Mouse (Mus musculus): ENCODE data around the gene Dus4l.
"Not testable (repeated sequence)": the region's sequence is repeated elsewhere in the genome, so short reads cannot be mapped to it uniquely, and the experiment has no call there.

Gene Dus4l

GRCm38 (mm10) chr12:31654197-31654964, at the start of gene Dus4l, which contains the start of gene Cog5:
Gene Dus4l, minus strand, starts transcription at chr12:31654826.
Gene Cog5, plus strand, starts transcription at chr12:31654869.
- DNase-seq (ENCODE audit: low spot score in 2 of 2), result peak; percentile 96 to 97

GRCm38 (mm10) chr12:31703904-31704303, 49.3 kb upstream of the Dus4l start:
- DNase-seq (ENCODE audit: low spot score in 2 of 2), result no peak

- no peak for DNase-seq (ENCODE audit: low spot score in 2 of 2)
Measured at GRCm38 (mm10) chr12:31701411-31701810, 46.8 kb upstream of the Dus4l start.

GRCm38 (mm10) chr12:31700623-31701347, 46.2 kb upstream of the Dus4l start:
- DNase-seq (ENCODE audit: low spot score in 2 of 2), result no peak

GRCm38 (mm10) chr12:31693278-31693677, 38.7 kb upstream of the Dus4l start:
- DNase-seq (ENCODE audit: low spot score in 2 of 2), result no peak

GRCm38 (mm10) chr12:31686679-31687078, 32.1 kb upstream of the Dus4l start:
- no peak for DNase-seq (ENCODE audit: low spot score in 2 of 2)

GRCm38 (mm10) chr12:31667187-31667586, 12.6 kb upstream of the Dus4l start:
- no peak for DNase-seq (ENCODE audit: low spot score in 2 of 2)

GRCm38 (mm10) chr12:31665999-31666398, 11.4 kb upstream of the Dus4l start:
- no peak for DNase-seq (ENCODE audit: low spot score in 2 of 2)

GRCm38 (mm10) chr12:31656841-31657240, 2.2 kb upstream of the Dus4l start:
- DNase-seq (ENCODE audit: low spot score in 2 of 2), result no peak

- DNase-seq (ENCODE audit: low spot score in 2 of 2), result no peak
Measured at GRCm38 (mm10) chr12:31654965-31655477, 395 bp upstream of the Dus4l start.

GRCm38 (mm10) chr12:31653611-31654010, 1.0 kb downstream of the Dus4l start:
- DNase-seq (ENCODE audit: low spot score in 2 of 2), result no peak

- no peak for DNase-seq (ENCODE audit: low spot score in 2 of 2)
Measured at GRCm38 (mm10) chr12:31635240-31635607, 19.4 kb downstream of the Dus4l start.

GRCm38 (mm10) chr12:31634343-31635239, 20.0 kb downstream of the Dus4l start, which contains the start of gene Bcap29:
Gene Bcap29, minus strand, starts transcription at chr12:31634658.
- DNase-seq (ENCODE audit: low spot score in 2 of 2), result peak; percentile 52 to 73

GRCm38 (mm10) chr12:31633970-31634342, 20.7 kb downstream of the Dus4l start:
- DNase-seq (ENCODE audit: low spot score in 2 of 2), result peak in 1 of 2 experiments; percentile 12

GRCm38 (mm10) chr12:31628396-31628795, 26.2 kb downstream of the Dus4l start:
- DNase-seq (ENCODE audit: low spot score in 2 of 2), result not testable (repeated sequence)

- no peak for DNase-seq (ENCODE audit: low spot score in 2 of 2)
Measured at GRCm38 (mm10) chr12:31625016-31625415, 29.6 kb downstream of the Dus4l start.

GRCm38 (mm10) chr12:31620106-31620505, 34.5 kb downstream of the Dus4l start:
- DNase-seq (ENCODE audit: low spot score in 2 of 2), result no peak

GRCm38 (mm10) chr12:31613353-31613752, 41.3 kb downstream of the Dus4l start:
- DNase-seq (ENCODE audit: low spot score in 2 of 2), result no peak

GRCm38 (mm10) chr12:31608138-31608537, 46.5 kb downstream of the Dus4l start:
- no peak for DNase-seq (ENCODE audit: low spot score in 2 of 2)

- DNase-seq (ENCODE audit: low spot score in 2 of 2), result no peak
Measured at GRCm38 (mm10) chr12:31604894-31605293, 49.7 kb downstream of the Dus4l start.

GRCm38 (mm10) chr12:31603586-31603985, 51.0 kb downstream of the Dus4l start:
- no peak for DNase-seq (ENCODE audit: low spot score in 2 of 2)

GRCm38 (mm10) chr12:31594296-31594695, 60.3 kb downstream of the Dus4l start:
- no peak for DNase-seq (ENCODE audit: low spot score in 2 of 2)
